Mouse (Mus musculus): ENCODE measurements at regions not wholly inside any gene's neighbourhood (a gene's known extent, or its start where the extent isn't known, plus 50 kb on each side); places are given as distances from the start of the nearest gene placed in this dataset.

GRCm38 (mm10) chr15:65731308-65731707, 716.6 kb upstream of the Gm21961 start:
- no peak for TF ChIP-seq CTCF (IDR thresholded peaks at IDR 0.05; ENCODE audit: low read depth, low read length)
- TF ChIP-seq EP300 (IDR thresholded peaks at IDR 0.05; ENCODE audit: insufficient read depth, low read depth, low read length): no peak
- TF ChIP-seq POLR2A (IDR thresholded peaks at IDR 0.05; ENCODE audit: insufficient read depth, low read length): no peak

Data from ES-Bruce4 (cell line).